Mouse (Mus musculus) stomach, postnatal 0 days (tissue): ENCODE measurements at regions not wholly inside any gene's neighbourhood (a gene's known extent, or its start where the extent isn't known, plus 50 kb on each side); places are given as distances from the start of the nearest gene placed in this dataset.

Experiments used
- ATAC-seq: fragments of 200-750 bp; cut with Nextera tagmentation; 2 replicates; pipeline ENCODE4 v1.8.0; 2017; ENCODE audit not compliant: low FRiP score, low TSS enrichment
- DNase-seq: peaks from one replicate; pipeline ENCODE4 v3.0.0-alpha.2; 2016; ENCODE audit warnings: low spot score
- H3K27ac ChIP-seq: fragments of 300-500 bp; sonication (generic); replicated peaks from 2 replicates; pipeline ENCODE4 v1.5.1; 2014; ENCODE audit warnings: mild to moderate bottlenecking, control low read depth
- H3K27me3 ChIP-seq: fragments of 300-500 bp; sonication (generic); 2 replicates; pipeline ENCODE4 v1.6.1; 2014; ENCODE audit warnings: low read length; ENCODE audit not compliant: control insufficient read depth, insufficient read depth
- H3K36me3 ChIP-seq: fragments of 300-500 bp; sonication (generic); 2 replicates; pipeline ENCODE4 v1.6.1; 2014; ENCODE audit warnings: low read length, mixed read lengths; ENCODE audit not compliant: control insufficient read depth, insufficient read depth
- H3K4me1 ChIP-seq: fragments of 300-500 bp; sonication (generic); replicated peaks from 2 replicates; pipeline ENCODE4 v1.6.1; 2014; ENCODE audit warnings: antibody characterized with exemption; ENCODE audit not compliant: control insufficient read depth, insufficient read depth
- H3K4me2 ChIP-seq: fragments of 300-500 bp; sonication (generic); replicated peaks from 2 replicates; pipeline ENCODE4 v1.6.1; 2014; ENCODE audit warnings: low read depth, mild to moderate bottlenecking, control low read depth, moderate library complexity
- H3K4me3 ChIP-seq: fragments of 300-500 bp; sonication (generic); 2 replicates; pipeline ENCODE4 v1.5.1; 2014; ENCODE audit warnings: low read depth, low read length, control low read depth
- H3K9ac ChIP-seq: fragments of 300-500 bp; sonication (generic); 2 replicates; pipeline ENCODE4 v1.6.1; 2014; ENCODE audit warnings: mild to moderate bottlenecking, low read length, control low read depth, mixed read lengths
- H3K9me3 ChIP-seq: fragments of 300-500 bp; sonication (generic); 2 replicates; pipeline ENCODE4 v1.6.1; 2016; ENCODE audit warnings: low read length; ENCODE audit not compliant: control insufficient read depth
- CTCF ChIP-seq: IDR thresholded peaks from 2 replicates; pipeline ENCODE4 v1.5.1; 2016; ENCODE audit warnings: antibody characterized with exemption, low read depth, mild to moderate bottlenecking, moderate library complexity
- EP300 ChIP-seq: optimal IDR thresholded peaks from 2 replicates; pipeline ENCODE3; 2016; ENCODE audit warnings: antibody characterized with exemption
- WGBS: fragments of 180-500 bp; shearing (Covaris S2); extraction: QIAGEN DNeasy Blood & Tissue Kit; methylation state at CpG from one replicate; pipeline ENCODE4 v1.1.7; 2014; 5-methylcytosine and 5-hydroxymethylcytosine counted together

- no peak overlapping the region for H3K4me3 ChIP-seq
- 59% methylated on average over 10 of the region's 10 CpGs for WGBS
- no peak overlapping the region for H3K27ac ChIP-seq
Observed at GRCm38 (mm10) chr4:142492926-142493492, 253.8 kb upstream of the Kazn start.

GRCm38 (mm10) chr4:142485784-142486423 lies 246.7 kb upstream of the Kazn start:
- Histone ChIP-seq H3K36me3 (no peaks in the 10 kb centered on the region), H3K27ac (no peak overlapping the region), H3K4me1 (no peaks in the 10 kb centered on the region), H3K4me2 (no peak overlapping the region), H3K27me3 (no peaks in the 10 kb centered on the region), H3K4me3 (no peak overlapping the region), H3K9me3 (no peaks in the 10 kb centered on the region), H3K9ac (no peak overlapping the region)
- WGBS = 44% methylated on average over 4 of the region's 4 CpGs
- no peak for TF ChIP-seq EP300
- no peak for TF ChIP-seq CTCF
- 0 out of 2 replicates have a peak, but pooled peaks have one; percentile 15 for ATAC-seq
- DNase-seq = no peak

More at GRCm38 (mm10) chr4:142492926-142493492, 253.8 kb upstream of the Kazn start:
- no peaks in the 10 kb centered on the region for H3K36me3 ChIP-seq
- ATAC-seq (no peak), DNase-seq (no peak)
- no peaks in the 10 kb centered on the region; the same call in 1 of the 2 replicates for H3K4me1 ChIP-seq
- H3K9ac ChIP-seq = no peak overlapping the region
- no peaks in the 10 kb centered on the region for H3K9me3 ChIP-seq
- no peak for TF ChIP-seq CTCF
- TF ChIP-seq EP300 = no peak
- no peaks in the 10 kb centered on the region for H3K27me3 ChIP-seq
- H3K4me2 ChIP-seq = no peak overlapping the region

GRCm38 (mm10) chr4:142475632-142476031 lies 236.4 kb upstream of the Kazn start:
- Histone ChIP-seq H3K4me1 (no peaks in the 10 kb centered on the region), H3K36me3 (no peaks in the 10 kb centered on the region), H3K4me3 (no peak overlapping the region), H3K27ac (no peak overlapping the region), H3K4me2 (no peak overlapping the region), H3K9ac (no peak overlapping the region), H3K27me3 (no peaks in the 10 kb centered on the region), H3K9me3 (no peaks in the 10 kb centered on the region)
- TF ChIP-seq EP300 = no peak
- no peak for TF ChIP-seq CTCF
- no peak for DNase-seq
- WGBS = 79% methylated on average over 10 of the region's 10 CpGs
- no peak for ATAC-seq

GRCm38 (mm10) chr4:142474626-142475025 lies 235.4 kb upstream of the Kazn start:
- WGBS = 85% methylated on average over 7 of the region's 7 CpGs
- Histone ChIP-seq H3K4me1 (no peaks in the 10 kb centered on the region), H3K4me3 (no peak overlapping the region), H3K27me3 (no peaks in the 10 kb centered on the region), H3K4me2 (no peak overlapping the region), H3K27ac (no peak overlapping the region), H3K9me3 (no peaks in the 10 kb centered on the region), H3K9ac (no peak overlapping the region), H3K36me3 (no peaks in the 10 kb centered on the region)
- TF ChIP-seq CTCF (no peak), EP300 (no peak)
- no peak for DNase-seq
- ATAC-seq = no peak

- Histone ChIP-seq H3K27ac (no peak overlapping the region), H3K27me3 (no peaks in the 10 kb centered on the region), H3K9ac (no peak overlapping the region), H3K9me3 (no peaks in the 10 kb centered on the region), H3K4me2 (no peak overlapping the region), H3K4me3 (no peak overlapping the region), H3K36me3 (no peaks in the 10 kb centered on the region), H3K4me1 (no peaks in the 10 kb centered on the region)
- no peak for ATAC-seq
- TF ChIP-seq CTCF (no peak), EP300 (no peak)
- DNase-seq = peak; percentile 23
- WGBS = 48% methylated on average over 12 of the region's 12 CpGs
Observed at GRCm38 (mm10) chr4:142474018-142474417, 234.8 kb upstream of the Kazn start.

- H3K9me3 ChIP-seq = no peaks in the 10 kb centered on the region
- H3K4me2 ChIP-seq = no peak overlapping the region
- no peaks in the 10 kb centered on the region for H3K36me3 ChIP-seq
- H3K27me3 ChIP-seq = no peaks in the 10 kb centered on the region
- TF ChIP-seq EP300 = no peak
- TF ChIP-seq CTCF = no peak
- no peak for DNase-seq
- no peak overlapping the region for H3K4me3 ChIP-seq
- WGBS = 82% methylated on average over 8 of the region's 8 CpGs
- ATAC-seq = no peak
- H3K27ac ChIP-seq = no peak overlapping the region
- H3K9ac ChIP-seq = no peak overlapping the region
- H3K4me1 ChIP-seq = no peaks in the 10 kb centered on the region
Observed at GRCm38 (mm10) chr4:142473284-142473683, 234.1 kb upstream of the Kazn start.
